Mouse (Mus musculus) hindbrain, embryonic 13.5 days (tissue): Measurements from ENCODE around the gene E330009J07Rik. TPM values are rescaled to one million over a fixed set of nuclear protein-coding genes. Genes with fewer than 3 reads are reported as not detected.

Experiments used
- ATAC-seq: fragments of 200-750 bp; cut with Nextera tagmentation; 2 replicates; pipeline ENCODE4 v1.8.0; 2017; ENCODE audit warnings: moderate TSS enrichment; ENCODE audit not compliant: low FRiP score
- H3K27ac ChIP-seq: fragments of 300-500 bp; sonication (generic); 2 replicates; pipeline ENCODE4 v1.5.1; 2015; ENCODE audit warnings: inconsistent platforms, mild to moderate bottlenecking, moderate library complexity
- H3K27me3 ChIP-seq: fragments of 300-500 bp; sonication (generic); 2 replicates; pipeline ENCODE4 v1.6.1; 2015; ENCODE audit warnings: mild to moderate bottlenecking, inconsistent platforms
- H3K36me3 ChIP-seq: fragments of 300-500 bp; sonication (generic); 2 replicates; pipeline ENCODE4 v1.6.1; 2015; ENCODE audit warnings: mild to moderate bottlenecking, inconsistent platforms
- H3K4me1 ChIP-seq: fragments of 300-500 bp; sonication (generic); replicated peaks from 2 replicates; pipeline ENCODE4 v1.6.1; 2015; ENCODE audit warnings: inconsistent platforms
- H3K4me2 ChIP-seq: fragments of 300-500 bp; sonication (generic); 2 replicates; pipeline ENCODE4 v1.6.1; 2015; ENCODE audit warnings: inconsistent platforms, mild to moderate bottlenecking, moderate library complexity
- H3K4me3 ChIP-seq: fragments of 300-500 bp; sonication (generic); 2 replicates; pipeline ENCODE4 v1.5.1; 2015; ENCODE audit warnings: mild to moderate bottlenecking, inconsistent platforms
- H3K9ac ChIP-seq: fragments of 300-500 bp; sonication (generic); 2 replicates; pipeline ENCODE4 v1.6.1; 2015; ENCODE audit warnings: mild to moderate bottlenecking, inconsistent platforms
- H3K9me3 ChIP-seq: fragments of 300-500 bp; sonication (generic); 2 replicates; pipeline ENCODE4 v1.6.1; 2016; ENCODE audit warnings: inconsistent platforms
- whole genome bisulfite sequencing: fragments of 180-500 bp; shearing (Covaris S2); methylation state at CpG from one replicate; pipeline ENCODE4 v1.1.7; 2015; 5-methylcytosine and 5-hydroxymethylcytosine counted together
- polyA plus RNA-seq: library from polyadenylated mRNA; unstranded; fragments of >200 nt; fragmentation: Nextera tagmentation; extraction: Ambion mirVana; gene quantifications from 2 replicates; pipeline ENCODE4 v1.2.1, GENCODE M21; 2015

The E330009J07Rik gene
- polyA plus RNA-seq, 1 experiment from 2014 or later = 14.4 TPM

- Histone ChIP-seq H3K4me1 (peaks cover 4% of the 10 kb centered on the region), H3K27ac (no peak overlapping the region), H3K9ac (no peak overlapping the region), H3K27me3 (peaks cover 31% of the 10 kb centered on the region), H3K36me3 (no peaks in the 10 kb centered on the region), H3K4me3 (no peak overlapping the region), H3K4me2 (peak overlapping the region; percentile 10; the same call in 1 of the 2 replicates), H3K9me3 (no peaks in the 10 kb centered on the region)
- WGBS = 58% methylated on average over 12 of the region's 12 CpGs
- ATAC-seq = no peak
Observed at GRCm38 (mm10) chr6:40439731-40440130, 3.8 kb upstream of the E330009J07Rik start.

- H3K4me3 ChIP-seq = no peak within 1 kb of the TSS
- no peaks in the 10 kb centered on the region for H3K9me3 ChIP-seq
- H3K36me3 ChIP-seq = no peaks in the 10 kb centered on the region
- peaks cover 12% of the 10 kb centered on the region for H3K4me1 ChIP-seq
- ATAC-seq = no peak
- no peak within 1 kb of the TSS for H3K9ac ChIP-seq
- peak within 1 kb of the TSS; percentile 10; the same call in 1 of the 2 replicates for H3K4me2 ChIP-seq
- no peak within 1 kb of the TSS for H3K27ac ChIP-seq
- H3K27me3 ChIP-seq = peaks cover 29% of the 10 kb centered on the region
- 74% methylated on average over 5 of the region's 5 CpGs for WGBS
Observed at GRCm38 (mm10) chr6:40438936-40439335, 3.0 kb upstream of the E330009J07Rik start, which contains the start of gene Wee2. Gene Wee2 (plus strand): TSS chr6:40439088.

GRCm38 (mm10) chr6:40435151-40436046 is 536 bp downstream of the E330009J07Rik start:
- ATAC-seq = peak; percentile 76
- Histone ChIP-seq H3K27me3 (peaks cover 16% of the 10 kb centered on the region), H3K4me2 (peak overlapping the region; percentile 81), H3K36me3 (no peaks in the 10 kb centered on the region), H3K4me3 (peak overlapping the region; percentile 77), H3K9me3 (no peaks in the 10 kb centered on the region), H3K9ac (peak overlapping the region; percentile 91), H3K4me1 (peaks cover 44% of the 10 kb centered on the region), H3K27ac (peak overlapping the region; percentile 94)
- under 1% methylated on average over 62 of the region's 72 CpGs for WGBS

- 5% methylated on average over 7 of the region's 7 CpGs for WGBS
- ATAC-seq = no peak
- Histone ChIP-seq H3K4me2 (peak overlapping the region; percentile 81), H3K27ac (peak overlapping the region; percentile 94; the same call in 1 of the 2 replicates), H3K4me3 (peak overlapping the region; percentile 77), H3K4me1 (peaks cover 49% of the 10 kb centered on the region), H3K9ac (peak overlapping the region; percentile 91), H3K9me3 (no peaks in the 10 kb centered on the region), H3K27me3 (peaks cover 11% of the 10 kb centered on the region), H3K36me3 (no peaks in the 10 kb centered on the region)
Observed at GRCm38 (mm10) chr6:40434697-40435096, 1.2 kb downstream of the E330009J07Rik start.

GRCm38 (mm10) chr6:40432346-40433275 is 3.3 kb downstream of the E330009J07Rik start:
- Histone ChIP-seq H3K36me3 (no peaks in the 10 kb centered on the region), H3K27ac (0 out of 2 replicates have a peak overlapping the region, but pooled peaks have one; percentile 18), H3K4me1 (peaks cover 53% of the 10 kb centered on the region), H3K4me3 (no peak overlapping the region), H3K9ac (no peak overlapping the region), H3K4me2 (no peak overlapping the region), H3K9me3 (no peaks in the 10 kb centered on the region), H3K27me3 (no peaks in the 10 kb centered on the region)
- 87% methylated on average over 17 of the region's 17 CpGs for WGBS
- ATAC-seq = no peak

- no peak for ATAC-seq
- 0 out of 2 replicates have a peak overlapping the region, but pooled peaks have one; percentile 18 for H3K27ac ChIP-seq
- H3K36me3 ChIP-seq = no peaks in the 10 kb centered on the region
- H3K27me3 ChIP-seq = no peaks in the 10 kb centered on the region
- no peak overlapping the region for H3K9ac ChIP-seq
- peaks cover 53% of the 10 kb centered on the region for H3K4me1 ChIP-seq
- H3K4me3 ChIP-seq = no peak overlapping the region
- H3K9me3 ChIP-seq = no peaks in the 10 kb centered on the region
- no peak overlapping the region for H3K4me2 ChIP-seq
Observed at GRCm38 (mm10) chr6:40431812-40432211, 4.1 kb downstream of the E330009J07Rik start.

- peaks cover 53% of the 10 kb centered on the region for H3K4me1 ChIP-seq
- no peak overlapping the region for H3K4me3 ChIP-seq
- H3K4me2 ChIP-seq = no peak overlapping the region
- no peaks in the 10 kb centered on the region for H3K9me3 ChIP-seq
- 47% methylated on average over 4 of the region's 4 CpGs for WGBS
- no peak overlapping the region for H3K27ac ChIP-seq
- ATAC-seq = no peak
- no peaks in the 10 kb centered on the region for H3K36me3 ChIP-seq
- no peak overlapping the region for H3K9ac ChIP-seq
- no peaks in the 10 kb centered on the region for H3K27me3 ChIP-seq
Observed at GRCm38 (mm10) chr6:40431356-40431755, 4.6 kb downstream of the E330009J07Rik start.

- Histone ChIP-seq H3K9me3 (no peaks in the 10 kb centered on the region), H3K4me3 (no peak overlapping the region), H3K4me2 (no peak overlapping the region), H3K4me1 (peaks cover 53% of the 10 kb centered on the region), H3K27ac (no peak overlapping the region), H3K9ac (no peak overlapping the region), H3K36me3 (no peaks in the 10 kb centered on the region), H3K27me3 (no peaks in the 10 kb centered on the region)
- 78% methylated on average over 3 of the region's 3 CpGs for WGBS
- no peak for ATAC-seq
Observed at GRCm38 (mm10) chr6:40430878-40431277, 5.1 kb downstream of the E330009J07Rik start.

- Histone ChIP-seq H3K9ac (no peak overlapping the region), H3K4me1 (peaks cover 53% of the 10 kb centered on the region)
Observed at GRCm38 (mm10) chr6:40430251-40430650, 5.7 kb downstream of the E330009J07Rik start.

GRCm38 (mm10) chr6:40429521-40429931 is 6.4 kb downstream of the E330009J07Rik start:
- Histone ChIP-seq H3K9ac (no peak overlapping the region), H3K4me3 (no peak overlapping the region), H3K4me2 (no peak overlapping the region), H3K4me1 (peaks cover 47% of the 10 kb centered on the region), H3K9me3 (no peaks in the 10 kb centered on the region), H3K27me3 (no peaks in the 10 kb centered on the region), H3K27ac (no peak overlapping the region), H3K36me3 (no peaks in the 10 kb centered on the region)
- no peak for ATAC-seq
- 69% methylated on average over 4 of the region's 4 CpGs for WGBS

More at GRCm38 (mm10) chr6:40430251-40430650, 5.7 kb downstream of the E330009J07Rik start:
- H3K4me3 ChIP-seq = no peak overlapping the region
- H3K27me3 ChIP-seq = no peaks in the 10 kb centered on the region
- WGBS = 92% methylated on average over 3 of the region's 3 CpGs
- H3K27ac ChIP-seq = no peak overlapping the region
- ATAC-seq = no peak
- no peaks in the 10 kb centered on the region for H3K9me3 ChIP-seq
- H3K4me2 ChIP-seq = no peak overlapping the region
- no peaks in the 10 kb centered on the region for H3K36me3 ChIP-seq

GRCm38 (mm10) chr6:40428696-40429095 is 7.2 kb downstream of the E330009J07Rik start:
- Histone ChIP-seq H3K4me3 (no peak overlapping the region), H3K27ac (peak overlapping the region; percentile 23; the same call in 1 of the 2 replicates), H3K9ac (no peak overlapping the region), H3K9me3 (no peaks in the 10 kb centered on the region), H3K4me2 (no peak overlapping the region), H3K36me3 (no peaks in the 10 kb centered on the region), H3K27me3 (no peaks in the 10 kb centered on the region), H3K4me1 (peaks cover 39% of the 10 kb centered on the region)
- no peak for ATAC-seq
- 70% methylated on average over 3 of the region's 3 CpGs for WGBS

GRCm38 (mm10) chr6:40427441-40427840 is 8.5 kb downstream of the E330009J07Rik start:
- Histone ChIP-seq H3K27me3 (no peaks in the 10 kb centered on the region), H3K9me3 (no peaks in the 10 kb centered on the region), H3K4me3 (no peak overlapping the region), H3K9ac (no peak overlapping the region), H3K4me2 (no peak overlapping the region), H3K27ac (no peak overlapping the region), H3K36me3 (no peaks in the 10 kb centered on the region), H3K4me1 (peaks cover 28% of the 10 kb centered on the region)
- ATAC-seq = no peak
- WGBS = 87% methylated on average over 7 of the region's 7 CpGs
